Mouse (Mus musculus) liver, embryonic 14.5 days (tissue): ENCODE measurements around the gene Itgb1bp1. TPM values are rescaled to one million over a fixed set of nuclear protein-coding genes. Genes with fewer than 3 reads are reported as not detected.

Experiments used
- ATAC-seq: fragments of 200-750 bp; cut with Nextera tagmentation; 2 replicates; pipeline ENCODE4 v1.8.0; 2017; ENCODE audit warnings: moderate number of reproducible peaks, mild to moderate bottlenecking, moderate library complexity; ENCODE audit not compliant: insufficient read depth
- DNase-seq, 3 experiments: peaks; one replicate each; pipeline ENCODE4 v3.0.0-alpha.2; 2012 to 2013; ENCODE audit warnings: low read depth in 3 of 3, low spot score in 3 of 3
- H3K27ac ChIP-seq: fragments of 300-500 bp; sonication (generic); 2 replicates; pipeline ENCODE4 v1.5.1; 2014; ENCODE audit warnings: moderate library complexity, mild to moderate bottlenecking, control low read depth, inconsistent platforms
- H3K27me3 ChIP-seq: fragments of 300-500 bp; sonication (generic); 2 replicates; pipeline ENCODE4 v1.6.1; 2014; ENCODE audit warnings: mild to moderate bottlenecking, low read length, moderate library complexity; ENCODE audit not compliant: control insufficient read depth, insufficient read depth
- H3K36me3 ChIP-seq: fragments of 300-500 bp; sonication (generic); replicated peaks from 2 replicates; pipeline ENCODE4 v1.6.1; 2014; ENCODE audit warnings: low read depth; ENCODE audit not compliant: control insufficient read depth, insufficient read depth
- H3K4me1 ChIP-seq, 2 experiments: fragments of 200-500 bp in 1 of 2; fragments of 300-500 bp in 1 of 2; sonication (generic) in 1 of 2; replicated peaks; 2 replicates each; pipeline ENCODE4 v1.6.1; 2012 to 2014; ENCODE audit warnings: antibody characterized with exemption in 1 of 2, inconsistent platforms in 1 of 2, low read length in 1 of 2; ENCODE audit not compliant: control insufficient read depth in 2 of 2, insufficient read depth in 2 of 2
- H3K4me2 ChIP-seq: fragments of 300-500 bp; sonication (generic); 2 replicates; pipeline ENCODE4 v1.6.1; 2014; ENCODE audit warnings: low read depth, mild to moderate bottlenecking, control low read depth, moderate library complexity
- H3K4me3 ChIP-seq, 2 experiments: fragments of 200-500 bp in 1 of 2; fragments of 300-500 bp in 1 of 2; sonication (generic) in 1 of 2; 2 replicates each; pipeline ENCODE4 v1.5.1; 2012 to 2014; ENCODE audit warnings: low read depth in 2 of 2, low read length in 2 of 2, mild to moderate bottlenecking in 2 of 2, control low read depth in 1 of 2, inconsistent platforms in 1 of 2, moderate library complexity in 1 of 2; ENCODE audit not compliant: insufficient read depth in 1 of 2
- H3K9ac ChIP-seq: fragments of 300-500 bp; sonication (generic); replicated peaks from 2 replicates; pipeline ENCODE4 v1.6.1; 2014; ENCODE audit warnings: mild to moderate bottlenecking, control low read depth, moderate library complexity
- H3K9me3 ChIP-seq: fragments of 300-500 bp; sonication (generic); 2 replicates; pipeline ENCODE4 v1.6.1; 2016; ENCODE audit warnings: low read length, mixed read lengths; ENCODE audit not compliant: control insufficient read depth
- CTCF ChIP-seq: IDR thresholded peaks from 2 replicates; pipeline ENCODE4 v1.5.1; 2016; ENCODE audit warnings: antibody characterized with exemption, low read depth, control low read depth
- EP300 ChIP-seq: IDR thresholded peaks from 2 replicates; pipeline ENCODE4 v1.6.1; 2016; ENCODE audit warnings: antibody characterized with exemption, low read depth
- WGBS: fragments of 180-500 bp; shearing (Covaris S2); extraction: QIAGEN DNeasy Blood & Tissue Kit; methylation state at CpG from one replicate; pipeline ENCODE4 v1.1.7; 2014; ENCODE audit not compliant: insufficient replicate concordance; 5-methylcytosine and 5-hydroxymethylcytosine counted together
- polyA plus RNA-seq, 2 experiments: library from polyadenylated mRNA; depleted of rRNA in 1 of 2; stranded (reverse) in 1 of 2; unstranded in 1 of 2; fragments of >200 nt; fragmentation: Nextera tagmentation in 1 of 2; extraction: Ambion mirVana in 1 of 2; gene quantifications; 2 replicates each; pipeline versions ENCODE4 v1.2.1 to v1.2.3; 2012 to 2014

The Itgb1bp1 gene
- polyA plus RNA-seq, 2 experiments, result 10.8 to 22.6 TPM

DNA sequence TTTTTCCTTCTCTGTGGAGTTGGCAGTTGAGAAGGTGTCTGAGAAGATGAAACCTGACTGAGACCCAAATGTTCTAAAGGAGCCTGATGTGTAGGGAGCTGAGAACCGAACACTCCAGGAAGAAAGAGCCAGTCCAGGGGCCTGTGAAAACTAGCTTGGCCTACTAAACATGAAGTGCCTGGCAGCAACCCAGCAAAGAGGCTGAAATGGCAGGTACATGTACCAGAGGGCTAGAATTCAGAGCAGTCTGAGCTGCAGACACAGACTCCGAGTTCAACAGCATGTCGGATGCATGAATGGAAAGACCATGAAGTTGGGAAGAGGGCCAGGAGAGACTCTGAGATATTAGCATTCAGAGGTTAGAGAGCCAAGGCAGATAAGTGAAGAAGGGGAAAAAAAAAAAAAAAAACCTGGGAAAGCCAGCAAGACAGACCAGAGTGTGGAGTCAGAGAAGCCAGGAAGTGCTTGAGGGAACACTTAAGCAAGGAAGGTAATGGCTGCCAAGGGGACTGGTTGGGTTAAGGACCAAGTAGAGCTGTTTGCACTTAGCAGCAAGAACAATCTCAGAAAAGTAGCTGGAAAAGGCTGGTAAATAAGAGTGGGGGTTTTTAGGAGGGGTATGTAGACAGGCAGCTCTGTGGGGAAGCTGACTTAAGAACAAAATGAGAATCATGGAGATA is 2.8 kb upstream of the Itgb1bp1 start:
- no peaks in the 10 kb centered on the region for H3K9me3 ChIP-seq
- no peak overlapping the region for H3K27ac ChIP-seq
- no peak for ATAC-seq
- no peak overlapping the region for H3K4me3 ChIP-seq
- 85% methylated on average over 3 of the region's 3 CpGs for WGBS
- no peak overlapping the region for H3K9ac ChIP-seq
- H3K4me1 ChIP-seq, result peaks cover 12 to 15% of the 10 kb centered on the region in 2 experiments
- DNase-seq, result no peak
- TF ChIP-seq CTCF (no peak), EP300 (no peak)
- peaks cover 13% of the 10 kb centered on the region for H3K36me3 ChIP-seq
- H3K4me2 ChIP-seq, result no peak overlapping the region
- H3K27me3 ChIP-seq, result no peaks in the 10 kb centered on the region

DNA sequence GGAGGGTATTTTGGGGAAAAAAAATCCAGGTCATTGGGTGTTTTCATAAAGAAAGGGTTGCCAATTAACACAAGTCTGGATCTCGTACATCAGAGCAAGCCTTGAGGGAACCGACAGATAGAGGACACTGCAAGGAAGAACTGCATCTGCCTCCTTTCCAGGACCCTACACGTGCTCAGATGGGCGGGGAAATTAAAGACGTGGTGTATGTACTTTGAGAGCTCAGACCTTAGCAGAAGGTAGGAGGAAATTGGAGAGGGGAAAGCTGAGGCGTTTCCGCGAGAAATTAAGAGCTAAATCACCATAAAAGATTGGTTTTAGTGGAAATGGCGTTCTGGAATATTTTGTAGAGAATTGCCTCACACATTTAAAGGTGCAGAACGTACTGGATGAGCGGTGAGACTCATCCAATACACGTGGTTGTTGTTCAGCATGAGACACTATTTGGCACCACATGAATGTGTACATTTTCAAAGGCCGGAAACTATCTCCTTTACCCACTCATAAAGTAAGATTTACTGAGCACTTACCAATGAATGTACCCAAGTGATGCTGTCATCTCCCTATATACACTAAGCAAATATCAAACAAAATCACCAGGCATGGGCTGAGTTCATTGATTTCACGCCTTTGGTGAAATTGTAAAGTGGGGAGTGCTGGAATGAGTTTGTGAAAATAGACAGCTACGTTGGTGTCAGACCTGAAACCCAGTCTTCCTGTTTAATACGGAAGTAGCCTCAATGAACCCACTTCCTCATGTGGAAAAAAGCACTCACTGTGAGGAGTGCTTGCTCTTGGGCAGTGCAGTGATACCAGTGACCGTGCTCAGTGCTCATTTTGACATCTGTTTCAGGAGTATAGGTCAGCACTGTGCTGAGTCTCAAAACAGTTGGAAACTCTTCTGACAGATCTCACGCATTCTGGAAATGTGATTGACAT is 897 bp upstream of the Itgb1bp1 start:
- Histone ChIP-seq H3K4me3 (peak overlapping the region; percentile 94 to 95), H3K27ac (peak overlapping the region; percentile 66), H3K4me2 (peak overlapping the region; percentile 99), H3K9me3 (no peaks in the 10 kb centered on the region), H3K27me3 (no peaks in the 10 kb centered on the region), H3K4me1 (peaks cover 12 to 15% of the 10 kb centered on the region in 2 experiments), H3K36me3 (peaks cover 5% of the 10 kb centered on the region; the same call in 1 of the 2 replicates), H3K9ac (peak overlapping the region; percentile 91)
- WGBS, result 11% methylated on average over 18 of the region's 18 CpGs
- no peak for DNase-seq
- TF ChIP-seq EP300 (no peak), CTCF (no peak)
- ATAC-seq, result no peak

DNA sequence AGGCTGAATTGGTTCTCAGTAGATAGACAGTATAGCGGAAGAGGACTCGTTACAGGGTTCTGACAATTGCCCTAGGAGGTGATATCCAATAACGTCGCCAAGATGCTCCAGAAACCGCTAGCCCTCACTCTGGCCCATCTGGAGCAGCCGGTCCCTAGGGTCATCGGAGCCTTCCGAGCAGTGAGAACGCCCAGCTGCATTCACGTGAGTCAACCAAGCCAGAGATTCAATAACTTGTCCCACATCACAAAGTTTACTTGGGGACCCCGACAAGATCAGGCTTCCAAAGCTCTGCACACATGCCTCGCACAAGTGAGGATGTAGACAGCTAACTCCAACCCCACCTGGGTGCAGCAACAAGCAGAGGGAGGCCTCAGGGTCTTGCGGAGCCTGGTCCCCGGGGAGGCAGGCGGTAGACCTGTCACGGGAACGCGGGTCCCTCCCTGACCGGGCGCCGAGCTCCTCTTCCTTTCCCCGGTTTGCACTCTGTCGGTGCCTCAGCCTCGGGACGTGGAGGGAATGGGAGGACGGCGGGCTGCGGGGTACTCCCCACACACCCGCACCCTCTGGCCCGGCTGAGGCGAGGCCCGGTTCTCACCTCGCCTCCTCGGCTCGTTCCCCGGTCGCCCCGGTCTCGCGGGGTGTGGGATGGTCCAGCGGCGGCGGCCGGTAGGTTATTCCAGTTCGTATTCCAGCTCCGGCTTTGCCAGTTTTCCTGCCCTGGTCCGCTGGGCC is 409 bp downstream of the Itgb1bp1 start:
- peak; percentile 81 for ATAC-seq
- under 1% methylated on average over 47 of the region's 47 CpGs for WGBS

GRCm38 (mm10) chr12:21284761-21285441 is 1.2 kb downstream of the Itgb1bp1 start, which contains the start of gene Cpsf3:
Gene Cpsf3 (plus strand): TSS chr12:21285391.
- H3K27ac ChIP-seq, result peak within 1 kb of the TSS; percentile 57
- TF ChIP-seq EP300, result no peak
- TF ChIP-seq CTCF, result peak; percentile 47
- no peaks in the 10 kb centered on the region for H3K9me3 ChIP-seq
- no peak for ATAC-seq
- no peak for DNase-seq
- no peaks in the 10 kb centered on the region for H3K36me3 ChIP-seq
- peak within 1 kb of the TSS; percentile 91 for H3K9ac ChIP-seq
- 50% methylated on average over 11 of the region's 11 CpGs for WGBS
- H3K4me1 ChIP-seq, result peaks cover 12 to 15% of the 10 kb centered on the region in 2 experiments
- peak within 1 kb of the TSS; percentile 99 for H3K4me2 ChIP-seq
- peak within 1 kb of the TSS; percentile 94 to 95 for H3K4me3 ChIP-seq
- H3K27me3 ChIP-seq, result no peaks in the 10 kb centered on the region

More for the DNA sequence above, 409 bp downstream of the Itgb1bp1 start:
- Histone ChIP-seq H3K4me2 (peak overlapping the region; percentile 99), H3K9me3 (no peaks in the 10 kb centered on the region), H3K4me3 (peak overlapping the region; percentile 94 to 95), H3K4me1 (peaks cover 12 to 15% of the 10 kb centered on the region in 2 experiments), H3K27me3 (no peaks in the 10 kb centered on the region), H3K36me3 (peaks cover 5% of the 10 kb centered on the region; the same call in 1 of the 2 replicates), H3K9ac (peak overlapping the region; percentile 91), H3K27ac (peak overlapping the region; percentile 57)
- TF ChIP-seq CTCF (no peak), EP300 (no peak)
- DNase-seq, result no peak
